In the genomic region with DNA sequence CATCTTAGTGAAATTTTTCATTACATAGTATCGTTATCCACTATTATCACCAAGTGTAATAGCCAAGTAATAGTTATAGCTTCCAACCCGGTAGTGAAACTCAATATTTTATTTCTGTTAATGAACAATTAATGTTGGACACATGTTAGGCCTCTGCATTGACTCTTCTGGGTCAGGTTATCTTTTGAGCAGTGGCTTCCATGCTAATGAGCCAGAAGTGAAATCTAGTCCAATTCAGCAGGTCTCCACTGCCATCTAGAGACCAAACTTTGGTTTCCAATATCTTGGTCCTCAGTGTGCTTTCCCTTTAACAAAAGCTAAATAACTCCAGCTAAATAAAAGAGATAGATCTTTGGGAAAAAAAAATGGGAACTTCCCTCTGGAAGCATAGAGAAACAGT, we compare ENCODE assay signal across 8 mouse cellular contexts.
DNase-seq lines count a peak whose midpoint lies in the region; ATAC-seq and TF ChIP-seq lines count a peak whose summit lies in the region.
"Had no signal": no experiment of that assay in that cellular context is flagged by ENCODE, and none has a peak within 500 bp of the region (broad histone marks: within the 10 kb centered on the region; RNA-seq: fewer than 3 reads in every experiment).

No protein-coding gene starts in this region.

- no peak for ATAC-seq in limb, embryonic 14.5 days (ENCODE audit: low FRiP score, low read depth)

- no peaks in the 10 kb centered on the region for H3K4me1 ChIP-seq in limb, embryonic 14.5 days (ENCODE audit: control insufficient read depth, insufficient read depth, low read length)
- H3K4me1 ChIP-seq: lung, embryonic 15.5 days had no signal

- no peaks in the 10 kb centered on the region for H3K36me3 ChIP-seq in limb, embryonic 14.5 days (ENCODE audit: control insufficient read depth, insufficient read depth, low read length)
- H3K36me3 ChIP-seq: lung, embryonic 15.5 days had no signal

- no peak overlapping the region for H3K4me2 ChIP-seq in limb, embryonic 14.5 days (replicated peaks; ENCODE audit: low read depth, low read length, severe bottlenecking)
- H3K4me2 ChIP-seq: lung, embryonic 15.5 days had no signal

- no peak overlapping the region for H3K4me3 ChIP-seq in limb, embryonic 14.5 days (replicated peaks; ENCODE audit: low read length)
- H3K4me3 ChIP-seq: lung, embryonic 15.5 days had no signal

- no peak overlapping the region for H3K27ac ChIP-seq in limb, embryonic 14.5 days (replicated peaks; ENCODE audit: low read depth, low read length)
- H3K27ac ChIP-seq: lung, embryonic 15.5 days had no signal

- no peaks in the 10 kb centered on the region for H3K9me3 ChIP-seq in limb, embryonic 14.5 days (ENCODE audit: control insufficient read depth, low read length)
- H3K9me3 ChIP-seq: lung, embryonic 15.5 days had no signal

- H3K27me3 ChIP-seq in limb, embryonic 14.5 days (ENCODE audit: control insufficient read depth, insufficient read depth, low read length) = no peaks in the 10 kb centered on the region
- H3K27me3 ChIP-seq: lung, embryonic 15.5 days had no signal

- H3K9ac ChIP-seq in limb, embryonic 14.5 days (ENCODE audit: low read depth, low read length, severe bottlenecking) = no peak overlapping the region
- H3K9ac ChIP-seq: lung, embryonic 15.5 days had no signal

- WGBS in limb, embryonic 14.5 days = 50% methylated on average over 2 of the region's 2 CpGs

- TF ChIP-seq POLR2A in limb, embryonic 14.5 days (IDR thresholded peaks at IDR 0.05; ENCODE audit: borderline replicate concordance, extremely low read depth, insufficient read depth, insufficient read length) = no peak

- DNase-seq in layer of hippocampus, adult 11-12 months (ENCODE audit: low spot score) = peak; percentile 10
- DNase-seq in layer of hippocampus, adult 8-10 months (ENCODE audit: low spot score in 2 of 2) = no peak
- peak; percentile 14 for DNase-seq in NIH3T3 (ENCODE audit: low read depth)
- peak; percentile 40 for DNase-seq in embryo, embryonic 10 days (ENCODE audit: low spot score)
- peak; percentile 56 for DNase-seq in limb, embryonic 14.5 days (ENCODE audit: low spot score)
- DNase-seq in cerebellum, adult 9-11 months = no peak
- DNase-seq in spleen, postnatal 36 days (ENCODE audit: low spot score in 2 of 2) = no peak

Comparison
In these comparisons a context has a peak if more than half of its experiments do, and no peak if none do; other contexts are left out.
1. DNase-seq: peak in layer of hippocampus, adult 11-12 months (single experiment), NIH3T3 (single experiment), embryo, embryonic 10 days (single experiment) and limb, embryonic 14.5 days (single experiment); none in layer of hippocampus, adult 8-10 months (0 of 2), cerebellum, adult 9-11 months (single experiment) and spleen, postnatal 36 days (0 of 2).